Comparison of ENCODE assay signal across 8 mouse cellular contexts in genomic region chr11:70539877-70540587, GRCm38 (mm10). TPM values are rescaled to one million over a fixed set of nuclear protein-coding genes. Genes with fewer than 3 reads are reported as not detected.
DNase-seq lines count a peak whose midpoint lies in the region; ATAC-seq lines count a peak whose summit lies in the region.

Gene Pld2 (plus strand): TSS chr11:70540064.

- ATAC-seq in hindbrain, embryonic 13.5 days (ENCODE audit: low FRiP score): peak; percentile 92

- DNase-seq in MN1 (ENCODE audit: low spot score): peak; percentile 82
- DNase-seq in cerebellum, postnatal 10 days: peak; percentile 79 to 81
- peak; percentile 52 to 65 for DNase-seq in frontal cortex, postnatal 25 days (ENCODE audit: low spot score in 2 of 2)
- peak; percentile 53 for DNase-seq in left cerebral cortex, adult 11 months (ENCODE audit: low spot score)
- peak; percentile 96 for DNase-seq in lung, postnatal 36 days
- DNase-seq in retina, embryonic 14.5 days (ENCODE audit: low spot score): peak; percentile 85
- DNase-seq in thymus, postnatal 36 days: peak; percentile 84 to 90

- H3K27me3 ChIP-seq in hindbrain, embryonic 13.5 days: peaks cover 34% of the 10 kb centered on the region

- peaks cover 11% of the 10 kb centered on the region for H3K4me1 ChIP-seq in hindbrain, embryonic 13.5 days (replicated peaks)

- under 1% methylated on average over 55 of the region's 65 CpGs for WGBS in hindbrain, embryonic 13.5 days

- H3K27ac ChIP-seq in hindbrain, embryonic 13.5 days: no peak within 1 kb of the TSS

- peak within 1 kb of the TSS; percentile 58 for H3K4me3 ChIP-seq in hindbrain, embryonic 13.5 days

- H3K9me3 ChIP-seq in hindbrain, embryonic 13.5 days: no peaks in the 10 kb centered on the region

- H3K9ac ChIP-seq in hindbrain, embryonic 13.5 days: peak within 1 kb of the TSS; percentile 75

- no peaks in the 10 kb centered on the region for H3K36me3 ChIP-seq in hindbrain, embryonic 13.5 days

- peak within 1 kb of the TSS; percentile 76 for H3K4me2 ChIP-seq in hindbrain, embryonic 13.5 days

RNA-seq across cellular contexts. Expression of gene Pld2, which starts in this region (rescaled TPM):
- polyA plus RNA-seq in hindbrain, embryonic 13.5 days (2015; fragmentation: Nextera tagmentation; extraction: Ambion mirVana): 9.0 and 10.1 TPM in 2 replicates
